Mouse (Mus musculus) thymus, adult 2 months (tissue): ENCODE measurements around the gene Pip4k2a.

ENCODE experiments used
- CTCF ChIP-seq: fragments of 200-500 bp; IDR thresholded peaks from 2 replicates; pipeline ENCODE4 v1.5.1; 2012; ENCODE audit warnings: mild to moderate bottlenecking, control low read depth, low read length, moderate library complexity, borderline replicate concordance; ENCODE audit not compliant: control insufficient read depth, poor library complexity, insufficient read depth; ENCODE audit errors: extremely low read depth
- POLR2A ChIP-seq: fragments of 200-500 bp; IDR thresholded peaks from 2 replicates; pipeline ENCODE4 v1.6.1; 2012; ENCODE audit warnings: mild to moderate bottlenecking, low read length, control low read depth, moderate library complexity; ENCODE audit not compliant: control insufficient read depth, poor library complexity, insufficient read depth; ENCODE audit errors: extremely low read depth

DNA sequence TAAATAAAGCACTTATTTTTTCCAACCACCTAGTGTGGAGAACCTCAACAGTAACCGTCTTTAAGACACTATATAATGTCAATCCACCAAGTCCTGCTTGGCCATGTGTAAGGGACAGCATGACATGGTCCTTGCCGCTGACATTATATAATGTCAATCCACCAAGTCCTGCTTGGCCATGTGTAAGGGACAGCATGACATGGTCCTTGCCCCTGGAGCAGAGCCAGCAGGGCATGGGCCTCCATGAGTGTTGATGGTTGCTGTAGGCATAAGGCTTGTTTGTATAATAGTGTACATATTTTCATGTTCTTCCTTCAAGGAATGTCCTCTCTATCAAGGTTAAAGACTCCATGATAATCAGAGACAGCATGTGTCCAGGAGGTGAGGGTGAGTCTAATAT, 32.0 kb downstream of the Pip4k2a start:
- TF ChIP-seq CTCF (no peak), POLR2A (no peak)
